Mouse (Mus musculus) heart, postnatal 14 days (tissue): ENCODE results near the gene Tom1. TPM values are rescaled to one million over a fixed set of nuclear protein-coding genes. Genes with fewer than 3 reads are reported as not detected.

Experiments used
- DNase-seq, 2 experiments: peaks; one replicate each; pipeline ENCODE4 v3.0.0; 2021 to 2022
- intact Hi-C: fragments of 180-260 bp; cut with DNase I; formaldehyde crosslinking; loops from one replicate; pipeline ENCODE4 v1.15.1; 2025
- total RNA-seq, 2 experiments: library from RNA; stranded (reverse); gene quantifications; 2 replicates each; pipeline ENCODE4 v1.2.3; 2021

Tom1 gene
- total RNA-seq, 2 experiments from 2014 or later: 56.5 to 56.6 TPM

DNA sequence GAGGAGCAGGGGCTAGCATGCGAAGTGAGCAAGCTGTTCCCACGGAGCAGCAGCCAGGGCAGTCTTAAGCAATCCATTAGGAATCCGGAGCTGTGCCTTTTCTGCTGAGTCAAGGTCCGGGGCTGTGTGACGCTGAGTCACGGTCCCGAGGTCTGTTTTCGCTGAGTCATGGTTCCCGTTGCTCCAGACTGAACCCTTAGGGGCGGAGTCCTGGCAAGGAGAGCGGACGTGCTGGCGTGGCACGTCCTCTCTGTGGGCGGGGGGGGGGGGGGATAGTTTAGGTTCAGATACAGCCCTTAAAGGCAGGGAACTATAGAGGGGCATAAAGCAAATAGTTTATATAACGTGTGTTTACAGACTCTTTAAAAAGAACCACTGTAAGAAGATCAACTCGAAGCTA lies 50.3 kb downstream of the Tom1 start:
- intact Hi-C loops: no loop called here
- DNase-seq: peak; percentile 91 to 96

DNA sequence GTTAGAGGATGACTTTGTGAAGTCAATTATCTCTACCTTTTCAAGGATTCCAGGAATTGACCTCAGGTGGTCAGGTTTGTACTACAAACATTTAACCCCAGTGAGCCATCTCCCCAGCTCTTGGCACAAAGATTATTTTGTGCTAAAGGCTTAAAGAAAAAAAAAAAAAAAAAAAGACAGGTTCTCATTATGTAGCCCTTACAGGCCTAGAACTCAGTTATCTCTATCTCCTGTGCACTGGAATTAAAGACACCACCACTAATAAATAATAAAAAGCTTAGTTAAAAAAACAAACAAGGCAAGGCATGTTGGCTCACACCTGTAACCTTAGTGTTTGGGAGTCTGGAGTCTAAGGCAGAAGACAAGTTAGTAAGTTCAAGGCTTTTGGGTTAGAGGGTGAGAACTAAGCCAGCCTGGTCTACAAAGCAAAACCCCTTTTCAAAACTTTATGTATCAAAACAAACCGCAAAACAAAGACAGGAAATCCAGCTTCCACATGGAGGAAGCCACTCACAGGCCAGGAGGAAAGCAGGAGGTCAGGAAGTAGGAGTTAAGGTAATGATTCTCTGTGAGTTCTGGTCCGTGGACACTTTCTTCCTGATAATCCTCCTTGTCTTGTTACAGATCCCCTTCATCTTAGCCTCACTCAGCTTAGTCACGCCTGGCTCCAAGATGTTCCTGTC lies 51.0 kb downstream of the Tom1 start:
- intact Hi-C loops: no loop called here
- no peak for DNase-seq

DNA sequence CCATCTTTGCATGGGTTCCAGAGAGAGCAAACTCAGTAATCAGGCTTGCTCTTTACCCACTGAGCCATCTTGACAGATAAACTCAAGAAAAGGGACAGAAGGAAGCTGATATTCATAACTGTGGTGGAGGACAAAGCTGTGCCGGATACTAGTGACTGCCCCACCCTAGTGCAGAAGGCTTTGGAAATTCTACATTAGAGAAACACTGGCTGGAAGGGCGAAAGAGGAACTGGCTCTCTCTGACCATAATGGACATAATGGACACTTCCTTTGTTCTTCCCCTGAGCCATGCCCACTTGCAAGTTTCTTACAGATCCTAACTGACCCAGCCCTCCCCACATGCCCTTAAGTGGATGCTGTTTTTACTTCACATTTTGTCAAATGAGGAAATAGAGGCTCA lies 52.5 kb downstream of the Tom1 start:
- no peak for DNase-seq

DNA sequence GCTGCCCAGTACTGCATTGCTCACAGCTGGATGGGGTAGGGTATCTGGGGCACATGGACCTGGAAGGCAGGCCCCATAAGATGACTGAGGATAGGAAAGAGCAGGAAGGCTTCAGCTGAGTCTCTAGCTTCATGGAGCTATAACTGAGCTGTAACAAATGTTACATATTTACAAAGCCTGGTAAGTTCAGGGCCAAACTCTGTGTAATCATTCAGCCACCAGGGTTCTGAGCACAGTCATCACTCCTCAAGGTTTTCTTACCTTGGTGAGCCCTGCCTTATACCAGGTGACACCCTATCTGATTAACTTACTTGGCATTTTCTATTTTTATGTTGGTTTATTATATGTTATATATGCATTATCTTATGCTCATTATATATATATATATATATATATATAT lies 53.6 kb downstream of the Tom1 start:
- DNase-seq: no peak
- intact Hi-C loops: no loop called here

More for the DNA sequence above, 52.5 kb downstream of the Tom1 start:
- intact Hi-C loops: no loop called here

- intact Hi-C loops: no loop called here
- DNase-seq: peak; percentile 70 to 84
These were observed 55.7 kb downstream of the Tom1 start for GRCm38 (mm10) chr8:75088989-75089881.

DNA sequence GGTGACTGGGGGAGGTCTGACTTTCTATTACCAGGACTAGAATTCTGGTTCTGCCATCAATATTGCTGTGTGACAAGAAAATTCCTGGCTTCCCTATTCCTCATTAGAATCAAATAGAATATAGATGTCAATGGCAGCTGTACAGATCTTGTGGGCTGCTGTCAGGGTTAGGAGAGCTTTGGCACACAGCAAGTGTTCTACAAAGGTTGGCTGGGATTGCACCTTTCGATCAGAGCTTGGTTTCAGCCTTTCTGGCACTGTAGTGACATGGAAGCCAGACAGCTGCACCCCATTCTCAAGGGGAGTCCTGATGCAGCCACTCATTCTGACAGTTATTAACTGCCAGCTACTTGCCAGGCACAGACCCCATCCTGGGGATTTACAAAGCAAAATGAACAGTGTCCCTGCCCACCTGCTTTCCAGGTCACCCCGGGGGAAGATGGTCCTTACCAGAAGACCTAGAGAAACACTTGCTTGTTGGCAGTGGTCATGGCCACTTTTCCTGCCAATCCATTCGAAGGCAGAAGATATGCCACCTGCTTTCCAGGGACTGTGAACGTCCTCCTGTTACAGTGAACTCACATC lies 57.4 kb downstream of the Tom1 start:
- intact Hi-C loops: no loop called here
- DNase-seq: no peak

GRCm38 (mm10) chr8:75093399-75094156 lies 60.1 kb downstream of the Tom1 start, which contains the start of gene Hmox1:
TSS of gene Hmox1 (plus strand) at chr8:75093621.
- intact Hi-C loops: loop anchor here (1.0 kb wide), 1 partner anchor 15 kb away; no protein-coding TSS in a partner anchor
- DNase-seq: peak; percentile 94

DNA sequence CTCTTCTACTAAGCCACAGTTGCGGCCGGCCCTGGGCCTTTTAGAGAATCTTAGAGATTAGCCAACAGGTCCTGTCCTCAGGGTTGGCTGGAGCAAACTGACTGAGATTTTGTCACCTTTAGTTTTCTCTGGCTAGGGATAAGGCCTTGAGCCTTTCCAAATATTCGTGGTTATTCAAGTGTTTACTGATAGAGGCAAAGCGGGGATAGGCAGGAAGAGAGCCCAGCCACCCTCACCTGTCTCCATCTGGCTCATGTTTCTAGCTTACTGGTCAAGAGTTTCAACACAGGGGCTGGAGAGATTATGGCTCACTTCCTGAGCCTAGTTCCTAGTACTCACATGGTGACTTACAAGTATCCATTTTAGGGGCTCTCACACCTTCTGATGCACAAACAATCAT lies 69.5 kb downstream of the Tom1 start:
- no peak for DNase-seq
- intact Hi-C loops: no loop called here

DNA sequence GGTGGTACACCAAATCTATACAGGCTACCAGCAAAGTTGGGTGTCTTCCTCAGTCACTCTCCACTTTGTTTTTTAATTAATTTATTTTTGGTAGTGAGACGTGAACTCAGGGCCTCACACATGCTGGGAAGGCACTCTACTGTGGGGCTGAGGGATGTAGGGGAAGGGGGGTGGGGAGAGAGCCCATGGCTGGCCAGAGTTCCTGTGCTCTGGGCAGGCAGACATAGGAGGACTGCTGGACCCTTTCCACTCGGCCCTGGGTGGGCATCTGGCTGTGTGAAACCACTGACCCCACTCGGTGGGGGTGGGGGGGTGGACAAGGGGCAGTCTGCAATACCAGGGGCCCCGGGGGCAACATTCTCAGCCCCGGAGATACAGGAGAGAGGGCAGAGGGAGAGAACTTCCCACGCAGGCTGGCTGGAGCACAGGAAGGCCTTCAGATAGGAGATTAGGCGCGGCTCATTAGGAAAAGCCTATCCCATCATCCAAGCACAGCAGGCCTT lies 69.9 kb downstream of the Tom1 start:
- no peak for DNase-seq
- intact Hi-C loops: no loop called here

DNA sequence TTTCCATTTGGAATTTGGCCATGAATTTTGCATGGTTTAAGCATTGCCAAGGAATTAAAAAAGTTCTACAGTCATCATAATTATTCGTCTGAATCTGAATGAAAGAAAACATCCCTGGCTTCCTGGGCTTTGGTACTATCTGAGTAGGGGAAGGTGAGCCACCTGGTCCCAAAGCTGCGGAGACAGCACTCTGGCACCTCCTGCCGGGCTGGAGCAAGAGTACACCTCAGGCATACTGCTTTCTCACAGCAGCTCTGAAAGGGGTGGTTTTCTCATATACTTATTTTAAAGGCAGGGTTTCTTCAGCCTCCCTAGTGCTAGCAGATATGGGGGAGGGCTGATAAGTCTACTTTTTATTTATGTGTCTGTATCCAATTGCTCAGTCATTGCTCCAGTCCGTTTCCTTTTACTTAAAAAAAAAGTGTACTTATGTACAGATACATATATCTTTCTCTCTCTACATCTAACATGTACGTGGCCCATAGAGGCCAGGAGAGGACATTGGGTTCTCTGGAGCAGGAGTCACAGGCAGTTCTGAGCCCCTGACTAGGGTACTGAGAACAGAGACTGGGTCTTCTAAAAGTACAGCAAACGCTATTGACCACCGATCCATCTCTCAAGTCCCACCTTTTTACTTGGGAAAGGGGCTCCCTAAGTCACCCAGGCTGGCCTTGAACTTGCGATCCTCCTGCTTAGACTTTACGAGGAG lies 75.2 kb downstream of the Tom1 start:
- peak; percentile 86 for DNase-seq
- intact Hi-C loops: loop anchor here (1.0 kb wide), 2 partner anchors 14 to 37 kb away; no protein-coding TSS in a partner anchor

- intact Hi-C loops: no loop called here
- DNase-seq: peak; percentile 97 to 99
These were observed 75.9 kb downstream of the Tom1 start, which contains the start of gene Mcm5 for GRCm38 (mm10) chr8:75109236-75109967. TSS of gene Mcm5 (plus strand) at chr8:75109569.

DNA sequence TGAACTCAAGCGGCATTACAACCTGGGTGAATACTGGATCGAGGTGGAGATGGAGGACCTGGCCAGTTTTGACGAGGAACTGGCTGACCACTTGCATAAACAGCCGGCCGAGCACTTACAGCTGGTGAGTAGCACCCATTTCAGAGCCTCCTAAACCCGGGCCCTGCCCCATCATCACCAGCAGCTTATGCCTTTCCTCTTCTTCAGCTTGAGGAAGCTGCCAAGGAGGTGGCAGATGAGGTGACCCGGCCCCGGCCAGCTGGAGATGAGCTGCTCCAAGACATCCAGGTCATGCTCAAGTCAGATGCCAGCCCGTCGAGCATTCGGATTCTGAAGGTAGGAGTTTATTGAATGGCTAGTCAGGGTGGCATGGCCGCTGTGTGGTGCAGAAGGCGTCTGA lies 76.6 kb downstream of the Tom1 start:
- no peak for DNase-seq
- intact Hi-C loops: no loop called here

GRCm38 (mm10) chr8:75118505-75118904 lies 85.0 kb downstream of the Tom1 start:
- intact Hi-C loops: no loop called here
- DNase-seq: no peak

- DNase-seq: no peak
- intact Hi-C loops: no loop called here
These were observed 85.8 kb downstream of the Tom1 start for GRCm38 (mm10) chr8:75119287-75119686.

Other genes with a start within 250 kb of the Tom1 start
- under 1 TPM in 1 of 2 experiments, not detected in 1; 0.24 TPM for gene Isx, start 160.5 kb upstream of the Tom1 start, total RNA-seq
- 10 to 100 TPM; 15.2 to 16.0 TPM for gene Hmgxb4, start 40.3 kb upstream of the Tom1 start, total RNA-seq
- 10 to 100 TPM; 13.6 to 15.0 TPM for gene Hmox1, start 59.9 kb downstream of the Tom1 start, total RNA-seq
- 10 to 100 TPM in 1 of 2 experiments, 1 to 10 TPM in 1; 5.8 to 11.7 TPM for gene Mcm5, start 75.9 kb downstream of the Tom1 start, total RNA-seq
- gene Rasd2, start 180.2 kb downstream of the Tom1 start, total RNA-seq: 1 to 10 TPM; 2.2 to 2.5 TPM